Mouse (Mus musculus): ENCODE results near the gene Nudt2. TPM values are rescaled to one million over a fixed set of nuclear protein-coding genes. Genes with fewer than 3 reads are reported as not detected.
A peak's percentile ranks its signal among the peaks of the same experiment; 100 is the strongest.
"Not testable (repeated sequence)": the region's sequence is repeated elsewhere in the genome, so short reads cannot be mapped to it uniquely, and the experiment has no call there.

Gene Nudt2
- total RNA-seq (2022) = 10 to 100 TPM; 26.1 to 31.0 (median 29.8) TPM

GRCm38 (mm10) chr4:41464345-41465286 lies at the start of gene Nudt2, which contains the start of gene Kif24:
Gene Nudt2 (plus strand): TSS chr4:41465151.
Gene Kif24 (minus strand): TSS chr4:41464887.
- DNase-seq (ENCODE audit: low spot score in 2 of 2) = peak; percentile 97 to 99

- no peak for DNase-seq (ENCODE audit: low spot score in 2 of 2)
Observed at GRCm38 (mm10) chr4:41416966-41417365, 48.0 kb upstream of the Nudt2 start.

GRCm38 (mm10) chr4:41438931-41439330 lies 26.0 kb upstream of the Nudt2 start:
- no peak for DNase-seq (ENCODE audit: low spot score in 2 of 2)

GRCm38 (mm10) chr4:41442790-41443302 lies 22.1 kb upstream of the Nudt2 start:
- no peak for DNase-seq (ENCODE audit: low spot score in 2 of 2)

- no peak for DNase-seq (ENCODE audit: low spot score in 2 of 2)
Observed at GRCm38 (mm10) chr4:41447595-41447994, 17.4 kb upstream of the Nudt2 start.

- DNase-seq (ENCODE audit: low spot score in 2 of 2) = no peak
Observed at GRCm38 (mm10) chr4:41460690-41461089, 4.3 kb upstream of the Nudt2 start.

- DNase-seq (ENCODE audit: low spot score in 2 of 2) = not testable (repeated sequence)
Observed at GRCm38 (mm10) chr4:41463051-41463738, 1.8 kb upstream of the Nudt2 start.

- peak in 1 of 2 experiments; percentile 21 for DNase-seq (ENCODE audit: low spot score in 2 of 2)
Observed at GRCm38 (mm10) chr4:41465287-41465665, 325 bp downstream of the Nudt2 start.

GRCm38 (mm10) chr4:41468396-41469080 lies 3.6 kb downstream of the Nudt2 start:
- DNase-seq (ENCODE audit: low spot score in 2 of 2) = peak; percentile 36 to 68

- no peak for DNase-seq (ENCODE audit: low spot score in 2 of 2)
Observed at GRCm38 (mm10) chr4:41469199-41469598, 4.2 kb downstream of the Nudt2 start.

- DNase-seq (ENCODE audit: low spot score in 2 of 2) = no peak
Observed at GRCm38 (mm10) chr4:41470051-41470683, 5.2 kb downstream of the Nudt2 start.

GRCm38 (mm10) chr4:41470684-41471383 lies 5.9 kb downstream of the Nudt2 start:
- DNase-seq (ENCODE audit: low spot score in 2 of 2) = peak; percentile 55 to 59

- no peak for DNase-seq (ENCODE audit: low spot score in 2 of 2)
Observed at GRCm38 (mm10) chr4:41471384-41471689, 6.4 kb downstream of the Nudt2 start.

GRCm38 (mm10) chr4:41477648-41478160 lies 12.8 kb downstream of the Nudt2 start:
- no peak for DNase-seq (ENCODE audit: low spot score in 2 of 2)

GRCm38 (mm10) chr4:41478751-41479455 lies 14.0 kb downstream of the Nudt2 start:
- DNase-seq (ENCODE audit: low spot score in 2 of 2) = no peak

GRCm38 (mm10) chr4:41479456-41479804 lies 14.5 kb downstream of the Nudt2 start:
- DNase-seq (ENCODE audit: low spot score in 2 of 2) = no peak

GRCm38 (mm10) chr4:41480254-41480653 lies 15.3 kb downstream of the Nudt2 start:
- no peak for DNase-seq (ENCODE audit: low spot score in 2 of 2)

GRCm38 (mm10) chr4:41481601-41482017 lies 16.7 kb downstream of the Nudt2 start:
- peak in 1 of 2 experiments; percentile 39 for DNase-seq (ENCODE audit: low spot score in 2 of 2)

- DNase-seq (ENCODE audit: low spot score in 2 of 2) = no peak
Observed at GRCm38 (mm10) chr4:41492951-41493350, 28.0 kb downstream of the Nudt2 start.

All from layer of hippocampus, adult 8-10 months (tissue).